Mouse (Mus musculus) liver, embryonic 16.5 days (tissue): Measurements from ENCODE around the gene Vmn1r196. TPM values are rescaled to one million over a fixed set of nuclear protein-coding genes. Genes with fewer than 3 reads are reported as not detected.

Experiments
- ATAC-seq: fragments of 200-750 bp; cut with Nextera tagmentation; 2 replicates; pipeline ENCODE4 v1.8.0; 2017; ENCODE audit warnings: low read depth, mild to moderate bottlenecking, moderate number of reproducible peaks, moderate library complexity
- H3K27ac ChIP-seq: fragments of 300-500 bp; sonication (generic); 2 replicates; pipeline ENCODE4 v1.5.1; 2014; ENCODE audit warnings: mild to moderate bottlenecking, low read length
- H3K27me3 ChIP-seq: fragments of 300-500 bp; sonication (generic); 2 replicates; pipeline ENCODE4 v1.6.1; 2014; ENCODE audit warnings: low read depth, low read length, mixed read lengths; ENCODE audit not compliant: control insufficient read depth, insufficient read depth
- H3K36me3 ChIP-seq: fragments of 300-500 bp; sonication (generic); 2 replicates; pipeline ENCODE4 v1.6.1; 2014; ENCODE audit warnings: mild to moderate bottlenecking; ENCODE audit not compliant: control insufficient read depth, insufficient read depth
- H3K4me1 ChIP-seq: fragments of 300-500 bp; sonication (generic); 2 replicates; pipeline ENCODE4 v1.6.1; 2014; ENCODE audit warnings: low read depth, low read length, mixed read lengths; ENCODE audit not compliant: control insufficient read depth
- H3K4me2 ChIP-seq: fragments of 300-500 bp; sonication (generic); 2 replicates; pipeline ENCODE4 v1.6.1; 2014; ENCODE audit warnings: low read depth, low read length, mixed read lengths
- H3K4me3 ChIP-seq: fragments of 300-500 bp; sonication (generic); 2 replicates; pipeline ENCODE4 v1.5.1; 2014; ENCODE audit warnings: low read depth, mild to moderate bottlenecking, low read length
- H3K9ac ChIP-seq: fragments of 300-500 bp; sonication (generic); 2 replicates; pipeline ENCODE4 v1.6.1; 2014; ENCODE audit warnings: low read depth, low read length
- H3K9me3 ChIP-seq: fragments of 300-500 bp; sonication (generic); replicated peaks from 2 replicates; pipeline ENCODE4 v1.6.1; 2016; ENCODE audit warnings: low read length; ENCODE audit not compliant: control insufficient read depth
- WGBS: fragments of 180-500 bp; shearing (Covaris S2); extraction: QIAGEN DNeasy Blood & Tissue Kit; methylation state at CpG from one replicate; pipeline ENCODE4 v1.1.7; 2014; ENCODE audit not compliant: insufficient replicate concordance; 5-methylcytosine and 5-hydroxymethylcytosine counted together
- polyA plus RNA-seq: library from polyadenylated mRNA; unstranded; fragments of >200 nt; fragmentation: Nextera tagmentation; extraction: Ambion mirVana; gene quantifications from 2 replicates; pipeline ENCODE4 v1.2.1, GENCODE M21; 2015

Vmn1r196 gene
- polyA plus RNA-seq, 1 experiment from 2014 or later = not detected

DNA sequence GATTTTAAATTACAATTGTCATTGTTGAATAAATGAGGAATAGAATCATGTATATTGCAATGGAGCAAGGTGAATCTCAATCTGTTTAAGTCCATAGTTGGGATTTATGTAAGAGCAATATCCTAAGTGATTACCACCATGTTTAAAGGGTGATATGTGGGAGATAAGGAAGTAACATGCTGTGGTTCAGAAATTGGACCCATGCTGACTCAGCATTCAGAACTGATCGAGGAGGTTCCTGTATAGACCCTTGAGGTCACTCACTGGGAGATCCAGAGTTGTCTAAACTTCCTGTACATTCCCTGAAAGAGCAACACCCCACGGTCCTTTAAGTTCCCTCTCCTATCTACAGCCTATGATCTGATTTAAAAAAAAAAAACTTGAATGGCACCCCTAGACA lies 43.5 kb downstream of the Vmn1r196 start:
- H3K9ac ChIP-seq = no peak overlapping the region
- no peak overlapping the region for H3K4me3 ChIP-seq
- H3K4me1 ChIP-seq = no peaks in the 10 kb centered on the region
- no peak overlapping the region for H3K4me2 ChIP-seq
- no peak for ATAC-seq
- H3K27me3 ChIP-seq = no peaks in the 10 kb centered on the region
- H3K36me3 ChIP-seq = no peaks in the 10 kb centered on the region
- no peak overlapping the region for H3K27ac ChIP-seq
- no peaks in the 10 kb centered on the region for H3K9me3 ChIP-seq
- WGBS = 28% methylated on average over 2 of the region's 2 CpGs

GRCm38 (mm10) chr13:22335565-22335964 lies 45.8 kb downstream of the Vmn1r196 start:
- no peak for ATAC-seq
- 51% methylated on average over 1 of the region's 1 CpGs for WGBS
- Histone ChIP-seq H3K4me3 (no peak overlapping the region), H3K27ac (no peak overlapping the region), H3K27me3 (no peaks in the 10 kb centered on the region), H3K4me2 (no peak overlapping the region), H3K9ac (no peak overlapping the region), H3K36me3 (no peaks in the 10 kb centered on the region), H3K9me3 (no peaks in the 10 kb centered on the region), H3K4me1 (no peaks in the 10 kb centered on the region)

Other genes with a start within 250 kb of the Vmn1r196 start
- 47.5 and 58.3 TPM in 2 replicates for gene Hist1h4i, start 248.6 kb upstream of the Vmn1r196 start, polyA plus RNA-seq
- 13.1 and 20.8 TPM in 2 replicates for gene Hist1h2ag, start 247.0 kb upstream of the Vmn1r196 start, polyA plus RNA-seq
- 13.4 and 22.7 TPM in 2 replicates for gene Hist1h2bj, start 246.7 kb upstream of the Vmn1r196 start, polyA plus RNA-seq
- not detected in 2 replicates for gene Vmn1r188, start 205.5 kb upstream of the Vmn1r196 start, polyA plus RNA-seq
- gene Vmn1r189, start 184.1 kb upstream of the Vmn1r196 start, polyA plus RNA-seq = not detected in 2 replicates
- gene Vmn1r191, start 106.0 kb upstream of the Vmn1r196 start, polyA plus RNA-seq = not detected in 2 replicates
- gene Vmn1r192, start 98.8 kb upstream of the Vmn1r196 start, polyA plus RNA-seq = not detected in 2 replicates
- not detected in 2 replicates for gene Vmn1r193, start 66.8 kb upstream of the Vmn1r196 start, polyA plus RNA-seq
- not detected in 2 replicates for gene Vmn1r194, start 45.7 kb upstream of the Vmn1r196 start, polyA plus RNA-seq
- gene Vmn1r195, start 19.4 kb upstream of the Vmn1r196 start, polyA plus RNA-seq = not detected in 2 replicates
- gene Vmn1r197, start 34.7 kb downstream of the Vmn1r196 start, polyA plus RNA-seq = not detected in 2 replicates
- gene Vmn1r198, start 60.4 kb downstream of the Vmn1r196 start, polyA plus RNA-seq = not detected in 2 replicates
- not detected in 2 replicates for gene Vmn1r199, start 89.9 kb downstream of the Vmn1r196 start, polyA plus RNA-seq
- gene Vmn1r200, start 100.5 kb downstream of the Vmn1r196 start, polyA plus RNA-seq = not detected in 2 replicates
- not detected in 2 replicates for gene Vmn1r201, start 182.0 kb downstream of the Vmn1r196 start, polyA plus RNA-seq
- not detected in 2 replicates for gene Vmn1r202, start 215.5 kb downstream of the Vmn1r196 start, polyA plus RNA-seq
- not detected in 2 replicates for gene Vmn1r203, start 228.2 kb downstream of the Vmn1r196 start, polyA plus RNA-seq